Mouse (Mus musculus) neural tube, embryonic 12.5 days (tissue): Measurements from ENCODE around the gene Adamts14. TPM values are rescaled to one million over a fixed set of nuclear protein-coding genes. Genes with fewer than 3 reads are reported as not detected.
A peak's percentile ranks its signal among the peaks of the same experiment; 100 is the strongest.

ENCODE experiments used
- ATAC-seq: fragments of 200-750 bp; cut with Nextera tagmentation; 2 replicates; pipeline ENCODE4 v1.8.0; 2017; ENCODE audit warnings: low read depth, mild to moderate bottlenecking, moderate TSS enrichment, moderate library complexity; ENCODE audit not compliant: low FRiP score
- H3K27ac ChIP-seq: fragments of 300-500 bp; sonication (generic); 2 replicates; pipeline ENCODE4 v1.5.1; 2016
- H3K27me3 ChIP-seq: fragments of 300-500 bp; sonication (generic); replicated peaks from 2 replicates; pipeline ENCODE4 v1.6.1; 2016; ENCODE audit warnings: mild to moderate bottlenecking
- H3K36me3 ChIP-seq: fragments of 300-500 bp; sonication (generic); 2 replicates; pipeline ENCODE4 v1.6.1; 2016; ENCODE audit warnings: mild to moderate bottlenecking
- H3K4me1 ChIP-seq: fragments of 300-500 bp; sonication (generic); 2 replicates; pipeline ENCODE4 v1.6.1; 2016
- H3K4me2 ChIP-seq: fragments of 300-500 bp; sonication (generic); replicated peaks from 2 replicates; pipeline ENCODE4 v1.6.1; 2016; ENCODE audit warnings: mild to moderate bottlenecking
- H3K4me3 ChIP-seq: fragments of 300-500 bp; sonication (generic); 2 replicates; pipeline ENCODE4 v1.5.1; 2016
- H3K9ac ChIP-seq: fragments of 300-500 bp; sonication (generic); 2 replicates; pipeline ENCODE4 v1.6.1; 2016; ENCODE audit warnings: mild to moderate bottlenecking
- H3K9me3 ChIP-seq: fragments of 300-500 bp; sonication (generic); 2 replicates; pipeline ENCODE4 v1.6.1; 2016; ENCODE audit warnings: mild to moderate bottlenecking
- WGBS: fragments of 180-500 bp; shearing (Covaris S2); methylation state at CpG from one replicate; pipeline ENCODE4 v1.1.7; 2016; 5-methylcytosine and 5-hydroxymethylcytosine counted together
- polyA plus RNA-seq: library from polyadenylated mRNA; unstranded; fragments of >200 nt; fragmentation: Nextera tagmentation; extraction: Ambion mirVana; gene quantifications from 2 replicates; pipeline ENCODE4 v1.2.1, GENCODE M21; 2016

Gene Adamts14
- polyA plus RNA-seq, 1 experiment from 2014 or later = 0.46 TPM

- Histone ChIP-seq H3K4me3 (no peak overlapping the region), H3K9me3 (peaks cover 5% of the 10 kb centered on the region; the same call in 1 of the 2 replicates), H3K4me1 (no peaks in the 10 kb centered on the region), H3K9ac (no peak overlapping the region), H3K27me3 (no peaks in the 10 kb centered on the region), H3K4me2 (no peak overlapping the region), H3K36me3 (no peaks in the 10 kb centered on the region), H3K27ac (no peak overlapping the region)
- ATAC-seq = no peak
- WGBS = 94% methylated on average over 4 of the region's 4 CpGs
Observed at GRCm38 (mm10) chr10:61219318-61219717, 53.9 kb downstream of the Adamts14 start.

- Histone ChIP-seq H3K4me1 (no peaks in the 10 kb centered on the region), H3K9ac (no peak overlapping the region), H3K27me3 (peaks cover 10% of the 10 kb centered on the region; the same call in 1 of the 2 replicates), H3K9me3 (peaks cover 5% of the 10 kb centered on the region; the same call in 1 of the 2 replicates), H3K27ac (no peak overlapping the region), H3K4me2 (no peak overlapping the region), H3K4me3 (no peak overlapping the region), H3K36me3 (no peaks in the 10 kb centered on the region)
- no peak for ATAC-seq
- WGBS = 90% methylated on average over 4 of the region's 4 CpGs
Observed at GRCm38 (mm10) chr10:61216163-61216562, 57.1 kb downstream of the Adamts14 start.

- Histone ChIP-seq H3K4me3 (no peak overlapping the region), H3K4me2 (no peak overlapping the region), H3K36me3 (no peaks in the 10 kb centered on the region), H3K27me3 (peaks cover 10% of the 10 kb centered on the region; the same call in 1 of the 2 replicates), H3K9ac (no peak overlapping the region), H3K9me3 (peaks cover 5% of the 10 kb centered on the region; the same call in 1 of the 2 replicates), H3K27ac (no peak overlapping the region), H3K4me1 (no peaks in the 10 kb centered on the region)
- 95% methylated on average over 6 of the region's 6 CpGs for WGBS
- no peak for ATAC-seq
Observed at GRCm38 (mm10) chr10:61215658-61216057, 57.6 kb downstream of the Adamts14 start.

- Histone ChIP-seq H3K4me3 (no peak overlapping the region), H3K4me1 (no peaks in the 10 kb centered on the region), H3K27ac (no peak overlapping the region), H3K36me3 (no peaks in the 10 kb centered on the region), H3K4me2 (no peak overlapping the region), H3K9ac (no peak overlapping the region), H3K9me3 (no peaks in the 10 kb centered on the region), H3K27me3 (peaks cover 10% of the 10 kb centered on the region; the same call in 1 of the 2 replicates)
- 7% methylated on average over 11 of the region's 11 CpGs for WGBS
- 0 out of 2 replicates have a peak, but pooled peaks have one; percentile 9 for ATAC-seq
Observed at GRCm38 (mm10) chr10:61212817-61213216, 60.4 kb downstream of the Adamts14 start.

- H3K4me1 ChIP-seq = no peaks in the 10 kb centered on the region
- peaks cover 10% of the 10 kb centered on the region; the same call in 1 of the 2 replicates for H3K27me3 ChIP-seq
- 10% methylated on average over 13 of the region's 13 CpGs for WGBS
- no peaks in the 10 kb centered on the region for H3K9me3 ChIP-seq
- H3K27ac ChIP-seq = no peak overlapping the region
- H3K4me3 ChIP-seq = no peak overlapping the region
- H3K4me2 ChIP-seq = no peak overlapping the region
- no peak for ATAC-seq
- H3K9ac ChIP-seq = no peak overlapping the region
- H3K36me3 ChIP-seq = no peaks in the 10 kb centered on the region
Observed at GRCm38 (mm10) chr10:61211743-61212142, 61.5 kb downstream of the Adamts14 start.

GRCm38 (mm10) chr10:61211105-61211504 is 62.1 kb downstream of the Adamts14 start:
- peaks cover 10% of the 10 kb centered on the region; the same call in 1 of the 2 replicates for H3K27me3 ChIP-seq
- H3K36me3 ChIP-seq = no peaks in the 10 kb centered on the region
- H3K9me3 ChIP-seq = no peaks in the 10 kb centered on the region
- H3K4me2 ChIP-seq = no peak overlapping the region
- H3K9ac ChIP-seq = no peak overlapping the region
- no peak overlapping the region for H3K4me3 ChIP-seq
- no peak overlapping the region for H3K27ac ChIP-seq
- no peaks in the 10 kb centered on the region for H3K4me1 ChIP-seq
- ATAC-seq = no peak
- 88% methylated on average over 4 of the region's 4 CpGs for WGBS

- no peaks in the 10 kb centered on the region for H3K4me1 ChIP-seq
- H3K36me3 ChIP-seq = no peaks in the 10 kb centered on the region
- peaks cover 6% of the 10 kb centered on the region; the same call in 1 of the 2 replicates for H3K27me3 ChIP-seq
- no peak overlapping the region for H3K9ac ChIP-seq
- no peak overlapping the region for H3K27ac ChIP-seq
- H3K4me2 ChIP-seq = no peak overlapping the region
- no peaks in the 10 kb centered on the region for H3K9me3 ChIP-seq
- H3K4me3 ChIP-seq = no peak overlapping the region
- ATAC-seq = no peak
- WGBS = 88% methylated on average over 9 of the region's 9 CpGs
Observed at GRCm38 (mm10) chr10:61208114-61208684, 65.0 kb downstream of the Adamts14 start.

GRCm38 (mm10) chr10:61203930-61204329 is 69.3 kb downstream of the Adamts14 start:
- Histone ChIP-seq H3K4me1 (no peaks in the 10 kb centered on the region), H3K4me3 (no peak overlapping the region), H3K27me3 (no peaks in the 10 kb centered on the region), H3K27ac (no peak overlapping the region), H3K9me3 (no peaks in the 10 kb centered on the region), H3K36me3 (no peaks in the 10 kb centered on the region), H3K9ac (no peak overlapping the region), H3K4me2 (no peak overlapping the region)
- no peak for ATAC-seq
- WGBS = 71% methylated on average over 3 of the region's 3 CpGs

- Histone ChIP-seq H3K27me3 (no peaks in the 10 kb centered on the region), H3K36me3 (no peaks in the 10 kb centered on the region), H3K4me1 (no peaks in the 10 kb centered on the region), H3K9me3 (no peaks in the 10 kb centered on the region), H3K4me3 (no peak overlapping the region), H3K27ac (no peak overlapping the region), H3K4me2 (no peak overlapping the region), H3K9ac (no peak overlapping the region)
- no peak for ATAC-seq
- 83% methylated on average over 12 of the region's 12 CpGs for WGBS
Observed at GRCm38 (mm10) chr10:61201596-61202318, 71.5 kb downstream of the Adamts14 start.

- no peaks in the 10 kb centered on the region for H3K27me3 ChIP-seq
- no peaks in the 10 kb centered on the region for H3K9me3 ChIP-seq
- no peak overlapping the region for H3K9ac ChIP-seq
- 50% methylated on average over 9 of the region's 9 CpGs for WGBS
- H3K27ac ChIP-seq = no peak overlapping the region
- no peaks in the 10 kb centered on the region for H3K4me1 ChIP-seq
- H3K4me2 ChIP-seq = no peak overlapping the region
- H3K36me3 ChIP-seq = no peaks in the 10 kb centered on the region
- ATAC-seq = no peak
- no peak overlapping the region for H3K4me3 ChIP-seq
Observed at GRCm38 (mm10) chr10:61200998-61201397, 72.2 kb downstream of the Adamts14 start.

GRCm38 (mm10) chr10:61200232-61200820 is 72.9 kb downstream of the Adamts14 start:
- H3K4me3 ChIP-seq = no peak overlapping the region
- 74% methylated on average over 7 of the region's 7 CpGs for WGBS
- no peak for ATAC-seq
- no peak overlapping the region for H3K4me2 ChIP-seq
- H3K9me3 ChIP-seq = no peaks in the 10 kb centered on the region
- H3K27me3 ChIP-seq = no peaks in the 10 kb centered on the region
- no peak overlapping the region for H3K27ac ChIP-seq
- no peak overlapping the region for H3K9ac ChIP-seq
- no peaks in the 10 kb centered on the region for H3K4me1 ChIP-seq
- H3K36me3 ChIP-seq = no peaks in the 10 kb centered on the region

GRCm38 (mm10) chr10:61199566-61200213 is 73.5 kb downstream of the Adamts14 start:
- Histone ChIP-seq H3K4me3 (no peak overlapping the region), H3K4me1 (no peaks in the 10 kb centered on the region), H3K27me3 (no peaks in the 10 kb centered on the region), H3K36me3 (no peaks in the 10 kb centered on the region), H3K27ac (no peak overlapping the region), H3K4me2 (no peak overlapping the region), H3K9ac (no peak overlapping the region), H3K9me3 (no peaks in the 10 kb centered on the region)
- WGBS = 26% methylated on average over 11 of the region's 11 CpGs
- ATAC-seq = no peak
